Mouse (Mus musculus) bone marrow macrophage, adult 2 months (primary cell): ENCODE measurements around the gene Smurf2. TPM values are rescaled to one million over a fixed set of nuclear protein-coding genes. Genes with fewer than 3 reads are reported as not detected.

ENCODE experiments used
- H3K27ac ChIP-seq: 2 replicates; pipeline ENCODE4 v1.5.1; 2012; ENCODE audit warnings: low read depth, low read length; ENCODE audit not compliant: insufficient read depth
- H3K4me1 ChIP-seq: 2 replicates; pipeline ENCODE4 v1.6.1; 2012; ENCODE audit warnings: low read length; ENCODE audit not compliant: control insufficient read depth, insufficient read depth
- H3K4me3 ChIP-seq: 2 replicates; pipeline ENCODE4 v1.5.1; 2012; ENCODE audit warnings: mild to moderate bottlenecking, low read length, moderate library complexity; ENCODE audit not compliant: insufficient read depth
- CTCF ChIP-seq: IDR thresholded peaks from 2 replicates; pipeline ENCODE4 v1.5.1; 2012; ENCODE audit warnings: low read depth, mild to moderate bottlenecking, low read length, moderate library complexity
- POLR2A ChIP-seq: IDR thresholded peaks from 2 replicates; pipeline ENCODE4 v1.6.1; 2012; ENCODE audit warnings: mild to moderate bottlenecking, low read depth, low read length, borderline replicate concordance
- polyA plus RNA-seq: library from polyadenylated mRNA; stranded (reverse); fragments of >200 nt; gene quantifications from 2 replicates; pipeline ENCODE4 v1.2.4, GENCODE M21; 2012; ENCODE audit not compliant: missing spikeins, insufficient read depth, insufficient read length

The Smurf2 gene
- polyA plus RNA-seq, 1 experiment: 21.3 TPM

GRCm38 (mm10) chr11:106908016-106908415 is 12.5 kb downstream of the Smurf2 start:
- no peak overlapping the region for H3K27ac ChIP-seq
- H3K4me1 ChIP-seq: peaks cover 2% of the 10 kb centered on the region
- no peak overlapping the region for H3K4me3 ChIP-seq
- TF ChIP-seq CTCF (no peak), POLR2A (no peak)

GRCm38 (mm10) chr11:106907253-106907652 is 13.3 kb downstream of the Smurf2 start:
- H3K4me3 ChIP-seq: no peak overlapping the region
- peaks cover 2% of the 10 kb centered on the region for H3K4me1 ChIP-seq
- TF ChIP-seq CTCF (no peak), POLR2A (no peak)
- H3K27ac ChIP-seq: no peak overlapping the region

- Histone ChIP-seq H3K4me1 (peaks cover 2% of the 10 kb centered on the region), H3K27ac (no peak overlapping the region), H3K4me3 (no peak overlapping the region)
- TF ChIP-seq POLR2A: no peak
- no peak for TF ChIP-seq CTCF
Measured at GRCm38 (mm10) chr11:106905707-106906106, 14.8 kb downstream of the Smurf2 start.

GRCm38 (mm10) chr11:106899804-106900203 is 20.7 kb downstream of the Smurf2 start:
- H3K4me1 ChIP-seq: no peaks in the 10 kb centered on the region
- TF ChIP-seq CTCF (no peak), POLR2A (no peak)
- H3K27ac ChIP-seq: no peak overlapping the region
- no peak overlapping the region for H3K4me3 ChIP-seq

- TF ChIP-seq CTCF: no peak
- no peak for TF ChIP-seq POLR2A
- peaks cover 6% of the 10 kb centered on the region for H3K4me1 ChIP-seq
- no peak overlapping the region for H3K27ac ChIP-seq
- no peak overlapping the region for H3K4me3 ChIP-seq
Measured at GRCm38 (mm10) chr11:106896561-106897168, 23.9 kb downstream of the Smurf2 start.

- Histone ChIP-seq H3K27ac (no peak overlapping the region), H3K4me3 (no peak overlapping the region), H3K4me1 (peaks cover 19% of the 10 kb centered on the region)
- no peak for TF ChIP-seq POLR2A
Measured at GRCm38 (mm10) chr11:106883656-106884055, 36.9 kb downstream of the Smurf2 start.

- no peak overlapping the region for H3K27ac ChIP-seq
- TF ChIP-seq CTCF (no peak), POLR2A (no peak)
- no peak overlapping the region for H3K4me3 ChIP-seq
- H3K4me1 ChIP-seq: no peaks in the 10 kb centered on the region; the same call in 1 of the 2 replicates
Measured at GRCm38 (mm10) chr11:106872650-106873049, 47.9 kb downstream of the Smurf2 start.

GRCm38 (mm10) chr11:106851438-106851837 is 69.1 kb downstream of the Smurf2 start:
- TF ChIP-seq POLR2A (no peak), CTCF (no peak)
- H3K4me1 ChIP-seq: no peaks in the 10 kb centered on the region
- H3K27ac ChIP-seq: no peak overlapping the region
- no peak overlapping the region for H3K4me3 ChIP-seq

- peaks cover 4% of the 10 kb centered on the region; the same call in 1 of the 2 replicates for H3K4me1 ChIP-seq
- no peak overlapping the region for H3K4me3 ChIP-seq
- TF ChIP-seq POLR2A: no peak
- TF ChIP-seq CTCF: no peak
- no peak overlapping the region for H3K27ac ChIP-seq
Measured at GRCm38 (mm10) chr11:106842002-106842401, 78.5 kb downstream of the Smurf2 start.

GRCm38 (mm10) chr11:106828079-106828478 is 92.4 kb downstream of the Smurf2 start:
- Histone ChIP-seq H3K4me1 (peaks cover 11% of the 10 kb centered on the region), H3K27ac (no peak overlapping the region)
- TF ChIP-seq CTCF (no peak), POLR2A (no peak)

More at GRCm38 (mm10) chr11:106828079-106828478, 92.4 kb downstream of the Smurf2 start:
- no peak overlapping the region for H3K4me3 ChIP-seq
